Mouse (Mus musculus) bone marrow macrophage, adult 2 months (primary cell): ENCODE data around the gene 4930583I09Rik.

Experiments
- CTCF ChIP-seq: IDR thresholded peaks from 2 replicates; pipeline ENCODE4 v1.5.1; 2012; ENCODE audit warnings: low read depth, mild to moderate bottlenecking, low read length, moderate library complexity
- POLR2A ChIP-seq: IDR thresholded peaks from 2 replicates; pipeline ENCODE4 v1.6.1; 2012; ENCODE audit warnings: mild to moderate bottlenecking, low read depth, low read length, borderline replicate concordance

GRCm38 (mm10) chr17:64858848-64859247, 23.0 kb upstream of the 4930583I09Rik start:
- TF ChIP-seq CTCF (no peak), POLR2A (no peak)
